Mouse (Mus musculus) hindbrain, embryonic 12.5 days (tissue): ENCODE measurements at regions not wholly inside any gene's neighbourhood (a gene's known extent, or its start where the extent isn't known, plus 50 kb on each side); places are given as distances from the start of the nearest gene placed in this dataset.

Experiments
- ATAC-seq: fragments of 200-750 bp; cut with Nextera tagmentation; 2 replicates; pipeline ENCODE4 v1.8.0; 2017; ENCODE audit warnings: moderate TSS enrichment; ENCODE audit not compliant: low FRiP score
- H3K27ac ChIP-seq: fragments of 300-500 bp; sonication (generic); 2 replicates; pipeline ENCODE4 v1.5.1; 2016; ENCODE audit warnings: mild to moderate bottlenecking
- H3K27me3 ChIP-seq: fragments of 300-500 bp; sonication (generic); 2 replicates; pipeline ENCODE4 v1.6.1; 2016; ENCODE audit warnings: mild to moderate bottlenecking
- H3K36me3 ChIP-seq: fragments of 300-500 bp; sonication (generic); 2 replicates; pipeline ENCODE4 v1.6.1; 2016; ENCODE audit warnings: mild to moderate bottlenecking
- H3K4me1 ChIP-seq: fragments of 300-500 bp; sonication (generic); 2 replicates; pipeline ENCODE4 v1.6.1; 2016
- H3K4me2 ChIP-seq: fragments of 300-500 bp; sonication (generic); replicated peaks from 2 replicates; pipeline ENCODE4 v1.6.1; 2016; ENCODE audit warnings: mild to moderate bottlenecking
- H3K4me3 ChIP-seq: fragments of 300-500 bp; sonication (generic); 2 replicates; pipeline ENCODE4 v1.5.1; 2016; ENCODE audit warnings: mild to moderate bottlenecking
- H3K9ac ChIP-seq: fragments of 300-500 bp; sonication (generic); 2 replicates; pipeline ENCODE4 v1.6.1; 2016; ENCODE audit warnings: mild to moderate bottlenecking, moderate library complexity
- H3K9me3 ChIP-seq: fragments of 300-500 bp; sonication (generic); replicated peaks from 2 replicates; pipeline ENCODE4 v1.6.1; 2016; ENCODE audit warnings: mild to moderate bottlenecking
- WGBS: fragments of 180-500 bp; shearing (Covaris S2); methylation state at CpG from one replicate; pipeline ENCODE4 v1.1.7; 2016; 5-methylcytosine and 5-hydroxymethylcytosine counted together

- Histone ChIP-seq H3K9ac (no peak overlapping the region), H3K27me3 (no peaks in the 10 kb centered on the region), H3K4me3 (no peak overlapping the region), H3K27ac (no peak overlapping the region), H3K9me3 (no peaks in the 10 kb centered on the region), H3K36me3 (no peaks in the 10 kb centered on the region), H3K4me2 (no peak overlapping the region), H3K4me1 (no peaks in the 10 kb centered on the region)
- 85% methylated on average over 4 of the region's 4 CpGs for WGBS
- ATAC-seq: no peak
Observed at GRCm38 (mm10) chr14:120219224-120219623, 56.2 kb upstream of the Mbnl2 start.

DNA sequence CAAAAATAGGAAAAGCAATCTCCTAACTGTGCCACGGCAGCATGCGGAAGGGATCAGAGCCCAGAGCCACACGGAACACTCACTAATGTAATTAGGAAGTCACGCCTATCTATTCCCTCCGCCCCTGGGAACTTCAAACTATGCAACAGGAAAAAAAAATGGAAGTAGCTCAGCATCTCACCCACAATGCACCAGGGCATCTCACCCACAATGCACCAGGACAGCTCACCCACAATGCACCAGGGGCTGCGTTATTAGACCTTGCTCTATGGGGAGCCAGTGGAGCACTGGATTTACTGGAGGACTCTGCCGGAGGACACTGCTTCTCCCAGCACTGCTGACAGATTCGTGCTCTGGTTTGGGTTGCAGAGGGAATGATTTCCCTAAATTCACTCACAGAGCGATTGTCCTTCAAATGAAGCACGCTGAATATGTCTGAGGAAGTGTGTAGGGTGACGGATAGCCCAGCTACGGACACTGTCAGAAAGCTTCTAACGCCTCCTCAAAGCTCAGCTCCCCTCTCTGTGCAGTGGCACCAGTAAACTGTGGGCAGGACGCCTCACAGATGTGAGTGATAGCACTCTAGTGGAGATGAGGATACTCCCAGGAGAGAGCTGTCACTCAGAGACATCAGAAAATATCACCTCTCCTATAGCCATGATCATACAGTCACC is 51.8 kb upstream of the Mbnl2 start:
- H3K9ac ChIP-seq: no peak overlapping the region
- no peak overlapping the region for H3K4me2 ChIP-seq
- no peak overlapping the region for H3K27ac ChIP-seq
- ATAC-seq: no peak
- H3K4me1 ChIP-seq: no peaks in the 10 kb centered on the region; the same call in 1 of the 2 replicates
- H3K36me3 ChIP-seq: no peaks in the 10 kb centered on the region
- no peaks in the 10 kb centered on the region; the same call in 1 of the 2 replicates for H3K9me3 ChIP-seq
- H3K27me3 ChIP-seq: no peaks in the 10 kb centered on the region
- no peak overlapping the region for H3K4me3 ChIP-seq
- WGBS: 81% methylated on average over 14 of the region's 14 CpGs

DNA sequence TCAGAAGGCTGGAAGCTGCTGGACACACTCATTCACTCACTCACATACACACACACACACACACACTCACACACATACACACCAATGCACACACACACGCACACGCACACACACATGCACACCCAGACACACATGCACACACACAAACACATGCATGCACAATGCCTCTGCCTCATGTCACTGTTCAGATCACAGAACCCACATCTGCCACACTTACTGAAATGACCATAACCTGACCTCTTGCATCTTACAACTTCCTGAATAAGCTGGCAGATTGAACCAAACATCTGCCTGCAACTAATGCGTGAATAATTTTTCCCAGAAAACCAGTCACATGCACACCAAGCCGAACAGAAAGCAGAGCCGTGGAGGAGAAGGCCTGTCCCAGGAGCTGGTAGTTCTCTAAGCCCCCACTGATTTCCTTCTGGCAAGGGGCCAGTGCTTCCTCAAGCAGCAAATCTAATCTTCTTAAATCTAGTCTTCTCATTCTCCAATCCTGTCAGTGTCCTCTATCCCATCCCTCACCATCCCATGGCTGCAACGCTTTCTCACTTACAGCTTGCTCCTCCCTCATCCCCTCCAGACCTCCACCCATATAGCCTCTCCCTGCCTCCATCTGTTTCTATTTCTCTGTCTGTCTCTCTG is 51.1 kb upstream of the Mbnl2 start:
- Histone ChIP-seq H3K27me3 (no peaks in the 10 kb centered on the region), H3K36me3 (no peaks in the 10 kb centered on the region), H3K4me2 (no peak overlapping the region), H3K9me3 (no peaks in the 10 kb centered on the region; the same call in 1 of the 2 replicates), H3K27ac (no peak overlapping the region), H3K9ac (no peak overlapping the region), H3K4me1 (no peaks in the 10 kb centered on the region; the same call in 1 of the 2 replicates), H3K4me3 (no peak overlapping the region)
- WGBS: 64% methylated on average over 6 of the region's 6 CpGs
- ATAC-seq: no peak

DNA sequence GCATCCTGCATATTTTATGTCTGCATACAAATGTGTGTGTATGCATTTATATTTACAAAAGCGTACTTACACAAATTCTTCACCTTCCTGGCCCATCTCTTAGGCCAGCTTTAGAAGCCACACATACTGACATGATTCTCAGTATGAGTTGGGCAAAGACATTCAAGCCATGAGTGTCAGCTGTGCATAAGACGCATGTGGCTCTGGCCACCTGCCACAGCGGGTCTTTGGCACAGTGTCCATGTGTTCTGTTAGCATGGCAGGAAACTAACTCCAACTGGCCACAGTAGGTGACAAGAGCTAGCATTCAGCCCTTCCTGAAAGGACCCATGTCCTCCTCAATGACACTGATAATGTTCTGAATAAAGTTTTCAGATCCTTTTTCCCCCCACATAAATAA is 49.8 kb upstream of the Mbnl2 start:
- H3K4me3 ChIP-seq: no peak overlapping the region
- H3K9ac ChIP-seq: no peak overlapping the region
- no peak overlapping the region for H3K4me2 ChIP-seq
- WGBS: 89% methylated on average over 3 of the region's 3 CpGs
- H3K36me3 ChIP-seq: no peaks in the 10 kb centered on the region
- no peaks in the 10 kb centered on the region; the same call in 1 of the 2 replicates for H3K4me1 ChIP-seq
- no peaks in the 10 kb centered on the region; the same call in 1 of the 2 replicates for H3K9me3 ChIP-seq
- no peaks in the 10 kb centered on the region for H3K27me3 ChIP-seq
- ATAC-seq: no peak
- no peak overlapping the region for H3K27ac ChIP-seq
